Mouse (Mus musculus): ENCODE measurements around the gene Mast4. TPM values are rescaled to one million over a fixed set of nuclear protein-coding genes. Genes with fewer than 3 reads are reported as not detected.
A peak's percentile ranks its signal among the peaks of the same experiment; 100 is the strongest.

The Mast4 gene
- polyA plus RNA-seq, 1 experiment from 2014 or later: 10.1 TPM

GRCm38 (mm10) chr13:102903689-102904088, 430.6 kb downstream of the Mast4 start:
- Histone ChIP-seq H3K4me1 (replicated peaks; ENCODE audit: control insufficient read depth, insufficient read depth, low read length) (peaks cover 16% of the 10 kb centered on the region), H3K9me3 (ENCODE audit: control insufficient read depth, low read length) (no peaks in the 10 kb centered on the region), H3K27me3 (replicated peaks; ENCODE audit: control insufficient read depth, insufficient read depth, low read length) (no peaks in the 10 kb centered on the region), H3K9ac (ENCODE audit: low read depth, low read length) (no peak overlapping the region), H3K4me3 (ENCODE audit: low read depth, low read length) (no peak overlapping the region), H3K36me3 (ENCODE audit: control insufficient read depth, insufficient read depth, low read length) (no peaks in the 10 kb centered on the region), H3K27ac (ENCODE audit: low read depth, low read length) (no peak overlapping the region), H3K4me2 (no peak overlapping the region)
- ATAC-seq (replicated peaks; ENCODE audit: low FRiP score) (no peak), DNase-seq (ENCODE audit: low spot score) (no peak)
- WGBS: 71% methylated on average over 4 of the region's 4 CpGs

DNA sequence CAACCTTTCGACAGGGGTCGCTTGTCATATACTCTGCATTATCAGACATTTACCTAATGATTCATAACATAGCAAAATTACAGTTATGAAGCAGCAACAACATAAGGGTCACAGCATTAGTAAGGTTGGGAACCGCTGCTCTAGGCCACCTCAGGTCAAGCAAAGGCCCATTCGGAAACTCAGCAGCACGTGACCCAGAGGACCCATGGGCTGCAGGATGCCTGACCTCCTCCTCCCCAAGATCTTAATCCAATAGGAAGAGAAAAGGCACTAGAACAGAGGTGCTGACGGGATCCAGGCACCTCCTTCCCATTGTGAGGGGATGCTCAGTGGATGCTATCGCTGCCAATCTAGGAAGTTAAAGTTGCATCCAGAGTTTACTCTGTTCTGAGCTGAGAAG, 432.2 kb downstream of the Mast4 start:
- H3K4me1 ChIP-seq (replicated peaks; ENCODE audit: control insufficient read depth, insufficient read depth, low read length): peaks cover 18% of the 10 kb centered on the region
- WGBS: 85% methylated on average over 7 of the region's 7 CpGs
- H3K36me3 ChIP-seq (ENCODE audit: control insufficient read depth, insufficient read depth, low read length): no peaks in the 10 kb centered on the region
- no peak overlapping the region for H3K4me2 ChIP-seq
- no peak overlapping the region for H3K9ac ChIP-seq (ENCODE audit: low read depth, low read length)
- no peaks in the 10 kb centered on the region for H3K27me3 ChIP-seq (replicated peaks; ENCODE audit: control insufficient read depth, insufficient read depth, low read length)
- ATAC-seq (replicated peaks; ENCODE audit: low FRiP score): no peak
- DNase-seq (ENCODE audit: low spot score): no peak
- H3K9me3 ChIP-seq (ENCODE audit: control insufficient read depth, low read length): no peaks in the 10 kb centered on the region
- no peak overlapping the region for H3K27ac ChIP-seq (ENCODE audit: low read depth, low read length)
- H3K4me3 ChIP-seq (ENCODE audit: low read depth, low read length): no peak overlapping the region

DNA sequence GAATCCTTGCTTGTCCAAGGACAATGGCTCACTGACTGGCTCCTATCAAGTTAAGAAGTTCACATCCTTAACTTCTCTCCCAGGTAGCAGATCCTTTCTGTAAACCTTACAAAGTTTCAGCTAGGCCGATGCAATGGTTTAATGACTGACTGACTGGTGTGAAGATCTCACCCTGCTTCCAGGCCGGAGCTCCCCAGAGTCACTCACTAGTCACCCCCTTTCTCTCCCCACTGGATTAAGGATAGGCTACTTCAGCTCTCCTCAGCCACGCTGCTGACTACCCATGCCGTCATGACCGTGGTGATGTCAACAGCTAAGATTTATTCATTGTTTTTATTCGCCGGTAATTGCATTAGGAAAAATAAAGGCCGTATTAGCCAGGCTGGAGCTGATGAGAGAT, 433.8 kb downstream of the Mast4 start:
- ATAC-seq (replicated peaks; ENCODE audit: low FRiP score) (no peak), DNase-seq (ENCODE audit: low spot score) (no peak)
- H3K9me3 ChIP-seq (ENCODE audit: control insufficient read depth, low read length): no peaks in the 10 kb centered on the region
- whole genome bisulfite sequencing: 84% methylated on average over 8 of the region's 8 CpGs
- no peak overlapping the region for H3K4me2 ChIP-seq
- H3K27me3 ChIP-seq (replicated peaks; ENCODE audit: control insufficient read depth, insufficient read depth, low read length): no peaks in the 10 kb centered on the region
- H3K9ac ChIP-seq (ENCODE audit: low read depth, low read length): no peak overlapping the region
- no peak overlapping the region for H3K4me3 ChIP-seq (ENCODE audit: low read depth, low read length)
- no peaks in the 10 kb centered on the region for H3K36me3 ChIP-seq (ENCODE audit: control insufficient read depth, insufficient read depth, low read length)
- no peak overlapping the region for H3K27ac ChIP-seq (ENCODE audit: low read depth, low read length)
- peaks cover 18% of the 10 kb centered on the region for H3K4me1 ChIP-seq (replicated peaks; ENCODE audit: control insufficient read depth, insufficient read depth, low read length)

- no peak for ATAC-seq (replicated peaks; ENCODE audit: low FRiP score)
- H3K36me3 ChIP-seq (ENCODE audit: control insufficient read depth, insufficient read depth, low read length): no peaks in the 10 kb centered on the region
- no peak overlapping the region for H3K4me3 ChIP-seq (ENCODE audit: low read depth, low read length)
- H3K4me2 ChIP-seq: no peak overlapping the region
- no peaks in the 10 kb centered on the region for H3K9me3 ChIP-seq (ENCODE audit: control insufficient read depth, low read length)
- H3K9ac ChIP-seq (ENCODE audit: low read depth, low read length): no peak overlapping the region
- H3K4me1 ChIP-seq (replicated peaks; ENCODE audit: control insufficient read depth, insufficient read depth, low read length): peaks cover 17% of the 10 kb centered on the region
- no peak for DNase-seq (ENCODE audit: low spot score)
- no peaks in the 10 kb centered on the region for H3K27me3 ChIP-seq (replicated peaks; ENCODE audit: control insufficient read depth, insufficient read depth, low read length)
- 69% methylated on average over 2 of the region's 2 CpGs for WGBS
- no peak overlapping the region for H3K27ac ChIP-seq (ENCODE audit: low read depth, low read length)
Measured at GRCm38 (mm10) chr13:102900083-102900420, 434.2 kb downstream of the Mast4 start.

- DNase-seq (ENCODE audit: low spot score): no peak
- ATAC-seq (replicated peaks; ENCODE audit: low FRiP score): 0 out of 2 replicates have a peak, but pooled peaks have one; percentile 4
- no peaks in the 10 kb centered on the region for H3K36me3 ChIP-seq (ENCODE audit: control insufficient read depth, insufficient read depth, low read length)
- 48% methylated on average over 9 of the region's 9 CpGs for WGBS
- no peaks in the 10 kb centered on the region for H3K27me3 ChIP-seq (replicated peaks; ENCODE audit: control insufficient read depth, insufficient read depth, low read length)
- no peak overlapping the region for H3K4me3 ChIP-seq (ENCODE audit: low read depth, low read length)
- no peak overlapping the region for H3K27ac ChIP-seq (ENCODE audit: low read depth, low read length)
- H3K4me2 ChIP-seq: no peak overlapping the region
- no peak overlapping the region for H3K9ac ChIP-seq (ENCODE audit: low read depth, low read length)
- H3K4me1 ChIP-seq (replicated peaks; ENCODE audit: control insufficient read depth, insufficient read depth, low read length): peaks cover 14% of the 10 kb centered on the region
- no peaks in the 10 kb centered on the region for H3K9me3 ChIP-seq (ENCODE audit: control insufficient read depth, low read length)
Measured at GRCm38 (mm10) chr13:102899253-102900082, 434.8 kb downstream of the Mast4 start.

DNA sequence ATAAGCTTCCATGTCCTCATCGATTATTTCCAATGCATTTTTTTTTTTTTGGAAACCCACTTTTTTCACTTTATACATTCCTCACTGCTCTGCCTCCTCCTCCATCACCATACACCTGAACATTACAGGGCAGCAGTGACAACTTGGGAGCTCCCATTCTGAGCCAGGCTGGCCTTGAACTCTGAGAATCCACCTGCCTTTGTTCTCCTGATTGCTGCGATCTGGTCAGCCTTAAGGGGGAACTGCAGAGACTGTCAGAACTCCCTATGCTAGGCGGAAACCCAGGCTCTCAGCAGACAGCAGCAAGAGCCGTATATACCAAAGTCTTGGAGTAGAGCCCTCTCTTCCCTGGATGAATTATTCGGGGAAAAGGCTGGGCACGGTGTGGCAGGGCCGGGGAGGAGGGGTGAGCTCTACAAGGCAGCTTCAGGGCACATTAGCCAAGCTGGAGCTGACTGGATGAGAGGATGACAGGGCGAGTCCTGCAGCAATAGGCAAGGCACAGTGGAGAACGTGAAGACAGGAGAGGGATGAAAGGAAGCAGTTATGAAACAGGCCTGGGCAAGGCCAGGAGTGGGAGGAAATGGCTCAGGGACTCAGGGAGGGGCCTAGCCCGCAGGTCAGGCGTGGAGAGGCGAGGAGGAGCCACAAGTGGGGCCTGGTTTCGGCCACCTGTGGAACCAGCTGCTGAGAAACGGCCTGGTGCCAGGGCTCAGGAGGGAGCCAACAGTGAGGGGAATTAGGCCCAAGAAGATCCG, 435.7 kb downstream of the Mast4 start:
- H3K4me2 ChIP-seq: no peak overlapping the region
- no peak overlapping the region for H3K4me3 ChIP-seq (ENCODE audit: low read depth, low read length)
- no peak overlapping the region for H3K9ac ChIP-seq (ENCODE audit: low read depth, low read length)
- H3K27ac ChIP-seq (ENCODE audit: low read depth, low read length): no peak overlapping the region
- H3K9me3 ChIP-seq (ENCODE audit: control insufficient read depth, low read length): no peaks in the 10 kb centered on the region
- H3K27me3 ChIP-seq (replicated peaks; ENCODE audit: control insufficient read depth, insufficient read depth, low read length): no peaks in the 10 kb centered on the region
- WGBS: 53% methylated on average over 15 of the region's 15 CpGs
- H3K36me3 ChIP-seq (ENCODE audit: control insufficient read depth, insufficient read depth, low read length): no peaks in the 10 kb centered on the region
- ATAC-seq (replicated peaks; ENCODE audit: low FRiP score) (no peak), DNase-seq (ENCODE audit: low spot score) (no peak)
- H3K4me1 ChIP-seq (replicated peaks; ENCODE audit: control insufficient read depth, insufficient read depth, low read length): peaks cover 13% of the 10 kb centered on the region

DNA sequence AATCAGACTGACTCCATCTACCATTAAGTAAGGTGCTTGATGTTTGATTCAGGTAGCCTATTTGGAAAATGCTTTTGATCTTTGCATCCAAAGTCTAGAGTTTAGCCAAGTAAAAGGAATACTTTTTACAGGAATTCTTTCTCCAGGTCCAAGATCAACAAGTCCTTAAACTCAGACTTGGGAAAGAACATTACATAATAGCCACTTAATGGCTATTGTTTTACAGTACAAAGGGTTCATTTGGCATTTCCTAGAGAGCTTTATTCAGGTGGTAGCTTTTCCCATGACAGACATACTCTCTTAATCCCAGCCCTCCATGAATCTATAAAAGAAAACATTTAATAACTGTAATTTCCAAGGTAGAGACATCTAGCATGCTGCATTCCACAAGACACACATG, 438.0 kb downstream of the Mast4 start:
- no peak overlapping the region for H3K4me3 ChIP-seq (ENCODE audit: low read depth, low read length)
- H3K36me3 ChIP-seq (ENCODE audit: control insufficient read depth, insufficient read depth, low read length): no peaks in the 10 kb centered on the region
- H3K9me3 ChIP-seq (ENCODE audit: control insufficient read depth, low read length): no peaks in the 10 kb centered on the region
- ATAC-seq (replicated peaks; ENCODE audit: low FRiP score) (no peak), DNase-seq (ENCODE audit: low spot score) (no peak)
- H3K4me1 ChIP-seq (replicated peaks; ENCODE audit: control insufficient read depth, insufficient read depth, low read length): peaks cover 13% of the 10 kb centered on the region
- H3K4me2 ChIP-seq: no peak overlapping the region
- no peak overlapping the region for H3K27ac ChIP-seq (ENCODE audit: low read depth, low read length)
- no peak overlapping the region for H3K9ac ChIP-seq (ENCODE audit: low read depth, low read length)
- no peaks in the 10 kb centered on the region for H3K27me3 ChIP-seq (replicated peaks; ENCODE audit: control insufficient read depth, insufficient read depth, low read length)

- H3K27ac ChIP-seq (ENCODE audit: low read depth, low read length): no peak overlapping the region
- H3K4me1 ChIP-seq (replicated peaks; ENCODE audit: control insufficient read depth, insufficient read depth, low read length): peaks cover 13% of the 10 kb centered on the region
- H3K4me2 ChIP-seq: no peak overlapping the region
- no peak for DNase-seq (ENCODE audit: low spot score)
- no peak overlapping the region for H3K4me3 ChIP-seq (ENCODE audit: low read depth, low read length)
- no peaks in the 10 kb centered on the region for H3K27me3 ChIP-seq (replicated peaks; ENCODE audit: control insufficient read depth, insufficient read depth, low read length)
- ATAC-seq (replicated peaks; ENCODE audit: low FRiP score): no peak
- H3K9me3 ChIP-seq (ENCODE audit: control insufficient read depth, low read length): no peaks in the 10 kb centered on the region
- H3K36me3 ChIP-seq (ENCODE audit: control insufficient read depth, insufficient read depth, low read length): no peaks in the 10 kb centered on the region
- WGBS: 82% methylated on average over 6 of the region's 6 CpGs
- no peak overlapping the region for H3K9ac ChIP-seq (ENCODE audit: low read depth, low read length)
Measured at GRCm38 (mm10) chr13:102895894-102896293, 438.4 kb downstream of the Mast4 start.

Measured in liver, embryonic 11.5 days (tissue).